Mouse (Mus musculus): Measurements from ENCODE around the gene Bcl2l12. TPM values are rescaled to one million over a fixed set of nuclear protein-coding genes. Genes with fewer than 3 reads are reported as not detected.

Gene Bcl2l12
- total and polyA plus RNA-seq, 3 experiments = 16.6 to 24.6 TPM; not detected in 1

- TF ChIP-seq ZNF384 (IDR thresholded peaks at IDR 0.05; ENCODE audit: low read depth, low read length) (no peak), BHLHE40 (IDR thresholded peaks at IDR 0.05; ENCODE audit: borderline replicate concordance, low read depth, low read length) (no peak), JUND (IDR thresholded peaks at IDR 0.05; ENCODE audit: low read depth, low read length) (no peak), E2F4 (IDR thresholded peaks at IDR 0.05; ENCODE audit: borderline replicate concordance, low read depth, low read length) (no peak)
These were observed 48.6 kb downstream of the Bcl2l12 start (continued) for GRCm38 (mm10) chr7:44949922-44950321.

- no peaks in the 10 kb centered on the region for H3K4me1 ChIP-seq (ENCODE audit: control insufficient read depth in 1 of 2, insufficient read depth in 2 of 2, low read length in 2 of 2)
- no peak for DNase-seq (ENCODE audit: low read depth, low spot score)
- H3K4me3 ChIP-seq (ENCODE audit: control insufficient read depth in 1 of 2, insufficient read depth in 1 of 2, low read depth in 2 of 2, low read length in 2 of 2) = no peak within 1 kb of the TSS
- H3K79me2 ChIP-seq (ENCODE audit: control insufficient read depth, insufficient read depth, low read length, poor library complexity) = no peaks in the 10 kb centered on the region
- H3K27ac ChIP-seq (ENCODE audit: control insufficient read depth, low read depth, low read length) = no peak within 1 kb of the TSS
- no peaks in the 10 kb centered on the region for H3K9me3 ChIP-seq (replicated peaks; ENCODE audit: insufficient read depth, low read length)
- peaks cover 2 to 6% of the 10 kb centered on the region in 2 experiments for H3K27me3 ChIP-seq (ENCODE audit: control insufficient read depth in 1 of 2, insufficient read depth in 2 of 2, low read length in 2 of 2)
- no peak for TF ChIP-seq NELFE (IDR thresholded peaks at IDR 0.05; ENCODE audit: low read depth, low read length)
- no peak for TF ChIP-seq MAX (IDR thresholded peaks at IDR 0.05; ENCODE audit: low read length)
- no peak for TF ChIP-seq ZNF384 (IDR thresholded peaks at IDR 0.05; ENCODE audit: low read depth, low read length)
- TF ChIP-seq TBP (IDR thresholded peaks at IDR 0.05; ENCODE audit: low read depth, low read length) = no peak
- TF ChIP-seq SIN3A (IDR thresholded peaks at IDR 0.05; ENCODE audit: low read length) = no peak
- TF ChIP-seq SMC3 (IDR thresholded peaks at IDR 0.05; ENCODE audit: low read depth, low read length) = no peak
- no peak for TF ChIP-seq TAL1 (IDR thresholded peaks at IDR 0.05; ENCODE audit: low read length)
- no peak for TF ChIP-seq MAZ (IDR thresholded peaks at IDR 0.05; ENCODE audit: low read depth, low read length)
- no peak for TF ChIP-seq POLR2A (IDR thresholded peaks at IDR 0.05; ENCODE audit: control insufficient read depth in 1 of 2, insufficient read depth in 1 of 2, low read depth in 1 of 2, low read length in 2 of 2, poor library complexity in 1 of 2)
- TF ChIP-seq ETS1 (IDR thresholded peaks at IDR 0.05; ENCODE audit: low read depth, low read length) = no peak
- no peak for TF ChIP-seq USF1 (IDR thresholded peaks at IDR 0.05; ENCODE audit: low read depth, low read length)
- no peak for TF ChIP-seq KAT2A (conservative IDR thresholded peaks at IDR 0.05; ENCODE audit: low read depth, low read length)
- TF ChIP-seq USF2 (IDR thresholded peaks at IDR 0.05; ENCODE audit: borderline replicate concordance in 1 of 2, insufficient read depth in 1 of 2, low read depth in 1 of 2, low read length in 2 of 2) = no peak
- no peak for TF ChIP-seq MEF2A (IDR thresholded peaks at IDR 0.05; ENCODE audit: extremely low read depth, insufficient replicate concordance, low read depth, low read length, poor library complexity, severe bottlenecking)
- no peak for TF ChIP-seq ZKSCAN1 (IDR thresholded peaks at IDR 0.05; ENCODE audit: low read depth, low read length)
- TF ChIP-seq ELF1 (IDR thresholded peaks at IDR 0.05; ENCODE audit: low read depth, low read length) = no peak
- no peak for TF ChIP-seq MAFK (IDR thresholded peaks at IDR 0.05; ENCODE audit: borderline replicate concordance, low read depth, low read length)
- no peak for TF ChIP-seq POLR2AphosphoS5 (IDR thresholded peaks at IDR 0.05; ENCODE audit: borderline replicate concordance, low read depth, low read length)
- H3K36me3 ChIP-seq (ENCODE audit: control insufficient read depth in 1 of 2, insufficient read depth in 2 of 2, low read length in 2 of 2) = no peaks in the 10 kb centered on the region
- no peak within 1 kb of the TSS for H3K9ac ChIP-seq (ENCODE audit: control insufficient read depth, low read depth, low read length, poor library complexity, severe bottlenecking)
These were observed 55.6 kb downstream of the Bcl2l12 start, which contains the start of gene Tsks for GRCm38 (mm10) chr7:44942904-44943303. TSS of gene Tsks (plus strand) at chr7:44943204.

Other genes with a start within 250 kb of the Bcl2l12 start
Only the 30 nearest of the 36 such genes appear.
- 136 and 137 TPM in 2 replicates for gene Nup62, start 182.6 kb downstream of the Bcl2l12 start, total RNA-seq (2012; rRNA removed)
- 100 to 1,000 TPM in 1 of 2 experiments, not detected in 1; 235 TPM for gene Nup62, start 182.6 kb downstream of the Bcl2l12 start, polyA plus RNA-seq (2012; ENCODE audit: insufficient read depth in 1 of 2, insufficient read length in 2 of 2, low read depth in 1 of 2, low replicate concordance in 2 of 2, missing spikeins in 1 of 2)
- gene Il4i1, start 182.3 kb downstream of the Bcl2l12 start, total RNA-seq (2012; rRNA removed) = 0.73 and 0.92 TPM in 2 replicates
- gene Il4i1, start 182.3 kb downstream of the Bcl2l12 start, polyA plus RNA-seq (2012; ENCODE audit: insufficient read depth in 1 of 2, insufficient read length in 2 of 2, low read depth in 1 of 2, low replicate concordance in 2 of 2, missing spikeins in 1 of 2) = under 1 TPM in 1 of 2 experiments, not detected in 1; 0.54 TPM
- 17.6 and 19.6 TPM in 2 replicates for gene Atf5, start 182.1 kb downstream of the Bcl2l12 start, total RNA-seq (2012; rRNA removed)
- 10 to 100 TPM in 1 of 2 experiments, not detected in 1; 95.5 TPM for gene Atf5, start 182.1 kb downstream of the Bcl2l12 start, polyA plus RNA-seq (2012; ENCODE audit: insufficient read depth in 1 of 2, insufficient read length in 2 of 2, low read depth in 1 of 2, low replicate concordance in 2 of 2, missing spikeins in 1 of 2)
- 32.0 and 37.3 TPM in 2 replicates for gene Akt1s1, start 149.7 kb downstream of the Bcl2l12 start, total RNA-seq (2012; rRNA removed)
- gene Akt1s1, start 149.7 kb downstream of the Bcl2l12 start, polyA plus RNA-seq (2012; ENCODE audit: insufficient read depth in 1 of 2, insufficient read length in 2 of 2, low read depth in 1 of 2, low replicate concordance in 2 of 2, missing spikeins in 1 of 2) = 10 to 100 TPM in 1 of 2 experiments, not detected in 1; 71.8 TPM
- gene Tbc1d17, start 149.6 kb downstream of the Bcl2l12 start, total RNA-seq (2012; rRNA removed) = 16.7 and 16.9 TPM in 2 replicates
- gene Tbc1d17, start 149.6 kb downstream of the Bcl2l12 start, polyA plus RNA-seq (2012; ENCODE audit: insufficient read depth in 1 of 2, insufficient read length in 2 of 2, low read depth in 1 of 2, low replicate concordance in 2 of 2, missing spikeins in 1 of 2) = 10 to 100 TPM in 1 of 2 experiments, not detected in 1; 29.5 TPM
- gene Pnkp, start 141.6 kb downstream of the Bcl2l12 start, total RNA-seq (2012; rRNA removed) = 39.3 and 49.9 TPM in 2 replicates
- gene Pnkp, start 141.6 kb downstream of the Bcl2l12 start, polyA plus RNA-seq (2012; ENCODE audit: insufficient read depth in 1 of 2, insufficient read length in 2 of 2, low read depth in 1 of 2, low replicate concordance in 2 of 2, missing spikeins in 1 of 2) = 10 to 100 TPM in 1 of 2 experiments, not detected in 1; 45.6 TPM
- gene Ptov1, start 128.9 kb downstream of the Bcl2l12 start, total RNA-seq (2012; rRNA removed) = 44.1 and 46.4 TPM in 2 replicates
- gene Ptov1, start 128.9 kb downstream of the Bcl2l12 start, polyA plus RNA-seq (2012; ENCODE audit: insufficient read depth in 1 of 2, insufficient read length in 2 of 2, low read depth in 1 of 2, low replicate concordance in 2 of 2, missing spikeins in 1 of 2) = 100 to 1,000 TPM in 1 of 2 experiments, not detected in 1; 168 TPM
- gene Med25, start 106.0 kb downstream of the Bcl2l12 start, total RNA-seq (2012; rRNA removed) = 50.5 and 53.9 TPM in 2 replicates
- 100 to 1,000 TPM in 1 of 2 experiments, not detected in 1; 118 TPM for gene Med25, start 106.0 kb downstream of the Bcl2l12 start, polyA plus RNA-seq (2012; ENCODE audit: insufficient read depth in 1 of 2, insufficient read length in 2 of 2, low read depth in 1 of 2, low replicate concordance in 2 of 2, missing spikeins in 1 of 2)
- gene Fuz, start 102.6 kb downstream of the Bcl2l12 start, total RNA-seq (2012; rRNA removed) = 6.8 and 9.4 TPM in 2 replicates
- 10 to 100 TPM in 1 of 2 experiments, not detected in 1; 18.1 TPM for gene Fuz, start 102.6 kb downstream of the Bcl2l12 start, polyA plus RNA-seq (2012; ENCODE audit: insufficient read depth in 1 of 2, insufficient read length in 2 of 2, low read depth in 1 of 2, low replicate concordance in 2 of 2, missing spikeins in 1 of 2)
- gene Ap2a1, start 69.2 kb downstream of the Bcl2l12 start, total RNA-seq (2012; rRNA removed) = 54.0 and 54.4 TPM in 2 replicates
- 100 to 1,000 TPM in 1 of 2 experiments, 10 to 100 TPM in 1; 73.1 to 107 TPM for gene Ap2a1, start 69.2 kb downstream of the Bcl2l12 start, polyA plus RNA-seq (2012; ENCODE audit: insufficient read depth in 1 of 2, insufficient read length in 2 of 2, low read depth in 1 of 2, low replicate concordance in 2 of 2, missing spikeins in 1 of 2)
- gene Tsks, start 55.5 kb downstream of the Bcl2l12 start, total RNA-seq (2012; rRNA removed) = 0.10 TPM in 1 of 2 replicates, not detected in the other
- gene Tsks, start 55.5 kb downstream of the Bcl2l12 start, polyA plus RNA-seq (2012; ENCODE audit: insufficient read depth in 1 of 2, insufficient read length in 2 of 2, low read depth in 1 of 2, low replicate concordance in 2 of 2, missing spikeins in 1 of 2) = under 1 TPM in 1 of 2 experiments, not detected in 1; 0.08 TPM
- gene Cpt1c, start 23.9 kb downstream of the Bcl2l12 start, total RNA-seq (2012; rRNA removed) = 0.20 and 0.35 TPM in 2 replicates
- gene Cpt1c, start 23.9 kb downstream of the Bcl2l12 start, polyA plus RNA-seq (2012; ENCODE audit: insufficient read depth in 1 of 2, insufficient read length in 2 of 2, low read depth in 1 of 2, low replicate concordance in 2 of 2, missing spikeins in 1 of 2) = under 1 TPM in 1 of 2 experiments, not detected in 1; 0.81 TPM
- 317 and 339 TPM in 2 replicates for gene Prmt1, start 12.1 kb downstream of the Bcl2l12 start, total RNA-seq (2012; rRNA removed)
- 100 to 1,000 TPM; 254 to 715 TPM for gene Prmt1, start 12.1 kb downstream of the Bcl2l12 start, polyA plus RNA-seq (2012; ENCODE audit: insufficient read depth in 1 of 2, insufficient read length in 2 of 2, low read depth in 1 of 2, low replicate concordance in 2 of 2, missing spikeins in 1 of 2)
- 78.6 and 83.4 TPM in 2 replicates for gene Irf3, start 1.1 kb downstream of the Bcl2l12 start, total RNA-seq (2012; rRNA removed)
- gene Irf3, start 1.1 kb downstream of the Bcl2l12 start, polyA plus RNA-seq (2012; ENCODE audit: insufficient read depth in 1 of 2, insufficient read length in 2 of 2, low read depth in 1 of 2, low replicate concordance in 2 of 2, missing spikeins in 1 of 2) = 10 to 100 TPM in 1 of 2 experiments, not detected in 1; 82.1 TPM
- 17.7 and 18.3 TPM in 2 replicates for gene Scaf1, start 17.7 kb upstream of the Bcl2l12 start, total RNA-seq (2012; rRNA removed)
- gene Scaf1, start 17.7 kb upstream of the Bcl2l12 start, polyA plus RNA-seq (2012; ENCODE audit: insufficient read depth in 1 of 2, insufficient read length in 2 of 2, low read depth in 1 of 2, low replicate concordance in 2 of 2, missing spikeins in 1 of 2) = 10 to 100 TPM; 34.4 to 81.5 TPM
- 4.2 and 5.0 TPM in 2 replicates for gene Rras, start 19.2 kb upstream of the Bcl2l12 start, total RNA-seq (2012; rRNA removed)
- 10 to 100 TPM in 1 of 2 experiments, not detected in 1; 24.1 TPM for gene Rras, start 19.2 kb upstream of the Bcl2l12 start, polyA plus RNA-seq (2012; ENCODE audit: insufficient read depth in 1 of 2, insufficient read length in 2 of 2, low read depth in 1 of 2, low replicate concordance in 2 of 2, missing spikeins in 1 of 2)
- gene Prr12, start 54.2 kb upstream of the Bcl2l12 start, total RNA-seq (2012; rRNA removed) = 3.3 and 3.5 TPM in 2 replicates
- 10 to 100 TPM in 1 of 2 experiments, not detected in 1; 32.1 TPM for gene Prr12, start 54.2 kb upstream of the Bcl2l12 start, polyA plus RNA-seq (2012; ENCODE audit: insufficient read depth in 1 of 2, insufficient read length in 2 of 2, low read depth in 1 of 2, low replicate concordance in 2 of 2, missing spikeins in 1 of 2)
- 49.9 and 50.7 TPM in 2 replicates for gene Nosip, start 63.7 kb upstream of the Bcl2l12 start, total RNA-seq (2012; rRNA removed)
- gene Nosip, start 63.7 kb upstream of the Bcl2l12 start, polyA plus RNA-seq (2012; ENCODE audit: insufficient read depth in 1 of 2, insufficient read length in 2 of 2, low read depth in 1 of 2, low replicate concordance in 2 of 2, missing spikeins in 1 of 2) = 10 to 100 TPM in 1 of 2 experiments, not detected in 1; 78.9 TPM
- 7.5 and 7.7 TPM in 2 replicates for gene Prrg2, start 64.0 kb upstream of the Bcl2l12 start, total RNA-seq (2012; rRNA removed)
- 10 to 100 TPM in 1 of 2 experiments, not detected in 1; 16.9 TPM for gene Prrg2, start 64.0 kb upstream of the Bcl2l12 start, polyA plus RNA-seq (2012; ENCODE audit: insufficient read depth in 1 of 2, insufficient read length in 2 of 2, low read depth in 1 of 2, low replicate concordance in 2 of 2, missing spikeins in 1 of 2)
- gene Rcn3, start 93.5 kb upstream of the Bcl2l12 start, total RNA-seq (2012; rRNA removed) = 16.0 and 29.3 TPM in 2 replicates
- gene Rcn3, start 93.5 kb upstream of the Bcl2l12 start, polyA plus RNA-seq (2012; ENCODE audit: insufficient read depth in 1 of 2, insufficient read length in 2 of 2, low read depth in 1 of 2, low replicate concordance in 2 of 2, missing spikeins in 1 of 2) = 10 to 100 TPM in 1 of 2 experiments, not detected in 1; 43.0 TPM
- 0.26 and 0.27 TPM in 2 replicates for gene Fcgrt, start 105.1 kb upstream of the Bcl2l12 start, total RNA-seq (2012; rRNA removed)
- gene Fcgrt, start 105.1 kb upstream of the Bcl2l12 start, polyA plus RNA-seq (2012; ENCODE audit: insufficient read depth in 1 of 2, insufficient read length in 2 of 2, low read depth in 1 of 2, low replicate concordance in 2 of 2, missing spikeins in 1 of 2) = 1 to 10 TPM in 1 of 2 experiments, not detected in 1; 1.7 TPM
- gene Rps11, start 125.7 kb upstream of the Bcl2l12 start, total RNA-seq (2012; rRNA removed) = 2,482 and 2,708 TPM in 2 replicates
- gene Rps11, start 125.7 kb upstream of the Bcl2l12 start, polyA plus RNA-seq (2012; ENCODE audit: insufficient read depth in 1 of 2, insufficient read length in 2 of 2, low read depth in 1 of 2, low replicate concordance in 2 of 2, missing spikeins in 1 of 2) = 1,000 to 10,000 TPM; 3,189 to 5,434 TPM
- gene Rpl13a, start 130.0 kb upstream of the Bcl2l12 start, total RNA-seq (2012; rRNA removed) = 2,773 and 3,160 TPM in 2 replicates
- 1,000 to 10,000 TPM; 2,091 to 3,727 TPM for gene Rpl13a, start 130.0 kb upstream of the Bcl2l12 start, polyA plus RNA-seq (2012; ENCODE audit: insufficient read depth in 1 of 2, insufficient read length in 2 of 2, low read depth in 1 of 2, low replicate concordance in 2 of 2, missing spikeins in 1 of 2)
- 0.69 and 3.9 TPM in 2 replicates for gene Gm45713, start 137.5 kb upstream of the Bcl2l12 start, total RNA-seq (2012; rRNA removed)
- not detected for gene Gm45713, start 137.5 kb upstream of the Bcl2l12 start, polyA plus RNA-seq (2012; ENCODE audit: insufficient read depth in 1 of 2, insufficient read length in 2 of 2, low read depth in 1 of 2, low replicate concordance in 2 of 2, missing spikeins in 1 of 2)
- gene Flt3l, start 137.7 kb upstream of the Bcl2l12 start, total RNA-seq (2012; rRNA removed) = 9.5 and 13.0 TPM in 2 replicates
- 10 to 100 TPM in 1 of 2 experiments, not detected in 1; 35.4 TPM for gene Flt3l, start 137.7 kb upstream of the Bcl2l12 start, polyA plus RNA-seq (2012; ENCODE audit: insufficient read depth in 1 of 2, insufficient read length in 2 of 2, low read depth in 1 of 2, low replicate concordance in 2 of 2, missing spikeins in 1 of 2)
- gene Pih1d1, start 155.6 kb upstream of the Bcl2l12 start, total RNA-seq (2012; rRNA removed) = 119 and 141 TPM in 2 replicates
- 100 to 1,000 TPM in 1 of 2 experiments, not detected in 1; 148 TPM for gene Pih1d1, start 155.6 kb upstream of the Bcl2l12 start, polyA plus RNA-seq (2012; ENCODE audit: insufficient read depth in 1 of 2, insufficient read length in 2 of 2, low read depth in 1 of 2, low replicate concordance in 2 of 2, missing spikeins in 1 of 2)
- 33.9 and 34.0 TPM in 2 replicates for gene Aldh16a1, start 155.9 kb upstream of the Bcl2l12 start, total RNA-seq (2012; rRNA removed)
- 10 to 100 TPM in 1 of 2 experiments, not detected in 1; 61.6 TPM for gene Aldh16a1, start 155.9 kb upstream of the Bcl2l12 start, polyA plus RNA-seq (2012; ENCODE audit: insufficient read depth in 1 of 2, insufficient read length in 2 of 2, low read depth in 1 of 2, low replicate concordance in 2 of 2, missing spikeins in 1 of 2)
- 0.23 TPM in 2 replicates for gene Slc17a7, start 165.2 kb upstream of the Bcl2l12 start, total RNA-seq (2012; rRNA removed)
- gene Slc17a7, start 165.2 kb upstream of the Bcl2l12 start, polyA plus RNA-seq (2012; ENCODE audit: insufficient read depth in 1 of 2, insufficient read length in 2 of 2, low read depth in 1 of 2, low replicate concordance in 2 of 2, missing spikeins in 1 of 2) = 1 to 10 TPM in 1 of 2 experiments, not detected in 1; 1.0 TPM
- gene Gfy, start 180.9 kb upstream of the Bcl2l12 start, total RNA-seq (2012; rRNA removed) = not detected in 2 replicates
- gene Gfy, start 180.9 kb upstream of the Bcl2l12 start, polyA plus RNA-seq (2012; ENCODE audit: insufficient read depth in 1 of 2, insufficient read length in 2 of 2, low read depth in 1 of 2, low replicate concordance in 2 of 2, missing spikeins in 1 of 2) = not detected
- gene Pth2, start 182.3 kb upstream of the Bcl2l12 start, total RNA-seq (2012; rRNA removed) = not detected in 2 replicates
- not detected for gene Pth2, start 182.3 kb upstream of the Bcl2l12 start, polyA plus RNA-seq (2012; ENCODE audit: insufficient read depth in 1 of 2, insufficient read length in 2 of 2, low read depth in 1 of 2, low replicate concordance in 2 of 2, missing spikeins in 1 of 2)